Mouse (Mus musculus): ENCODE measurements around the gene Dusp7. TPM values are rescaled to one million over a fixed set of nuclear protein-coding genes. Genes with fewer than 3 reads are reported as not detected.

Dusp7 gene
- total and polyA plus RNA-seq, 3 experiments, result 6.2 to 11.4 (median 8.0) TPM

DNA sequence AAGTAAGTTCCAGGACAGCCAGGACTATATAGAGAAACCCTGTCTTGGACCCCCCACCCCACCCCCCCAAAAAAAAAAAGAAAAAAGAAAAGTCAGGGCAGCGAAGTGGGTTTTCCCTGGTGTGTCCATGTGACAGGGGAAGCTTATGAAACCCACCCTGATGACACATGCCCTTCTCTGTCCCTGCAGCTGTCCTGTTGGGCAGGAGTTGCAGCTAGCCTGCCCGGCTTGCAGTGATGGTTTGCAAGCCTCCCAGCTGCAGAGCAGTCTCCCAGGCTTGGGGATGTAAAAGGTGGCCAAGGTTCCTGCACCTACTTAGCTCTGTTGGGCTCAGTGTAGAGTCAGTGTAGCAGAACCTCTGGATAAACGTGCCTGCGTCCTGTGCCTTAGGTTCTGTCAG is 28.7 kb upstream of the Dusp7 start:
- Histone ChIP-seq H3K27ac (ENCODE audit: insufficient read depth, low read depth) (no peak overlapping the region), H3K4me1 (ENCODE audit: control insufficient read depth in 1 of 2, insufficient read depth in 2 of 2) (peaks cover 0 to 3% of the 10 kb centered on the region in 2 experiments; a peak in 1 of 4 replicates), H3K36me3 (replicated peaks in 1 of 2; ENCODE audit: control insufficient read depth in 1 of 2, insufficient read depth in 1 of 2, low read length in 1 of 2) (peaks cover 0 to 53% of the 10 kb centered on the region in 2 experiments), H3K9me3 (replicated peaks; ENCODE audit: low read length) (no peaks in the 10 kb centered on the region), H3K79me2 (replicated peaks; ENCODE audit: control insufficient read depth, extremely low read depth, insufficient read depth, poor library complexity, severe bottlenecking) (no peaks in the 10 kb centered on the region), H3K4me2 (ENCODE audit: insufficient read depth, low read depth, poor library complexity, severe bottlenecking) (no peak overlapping the region), H3K27me3 (replicated peaks) (no peaks in the 10 kb centered on the region), H3K9ac (ENCODE audit: insufficient read depth, low read depth) (no peak overlapping the region), H3K4me3 (replicated peaks in 1 of 3; ENCODE audit: low read depth in 2 of 3, low read length in 2 of 3, poor library complexity in 1 of 3) (no peak overlapping the region)
- no peak for TF ChIP-seq ELF1 (IDR thresholded peaks at IDR 0.05; ENCODE audit: low read depth, low read length)
- DNase-seq (ENCODE audit: extremely low read depth), result no peak
- in situ Hi-C loops (cut with MboI; ENCODE audit: low pct_ligation_motif_present, low pct_unique_long_range_greater_than_20kb, low sequenced_read_pairs) (no loop called here), dilution Hi-C loops (cut with MboI; ENCODE audit: extremely low pct_ligation_motif_present, extremely low pct_unique_long_range_greater_than_20kb, low sequenced_read_pairs) (no loop called here)

DNA sequence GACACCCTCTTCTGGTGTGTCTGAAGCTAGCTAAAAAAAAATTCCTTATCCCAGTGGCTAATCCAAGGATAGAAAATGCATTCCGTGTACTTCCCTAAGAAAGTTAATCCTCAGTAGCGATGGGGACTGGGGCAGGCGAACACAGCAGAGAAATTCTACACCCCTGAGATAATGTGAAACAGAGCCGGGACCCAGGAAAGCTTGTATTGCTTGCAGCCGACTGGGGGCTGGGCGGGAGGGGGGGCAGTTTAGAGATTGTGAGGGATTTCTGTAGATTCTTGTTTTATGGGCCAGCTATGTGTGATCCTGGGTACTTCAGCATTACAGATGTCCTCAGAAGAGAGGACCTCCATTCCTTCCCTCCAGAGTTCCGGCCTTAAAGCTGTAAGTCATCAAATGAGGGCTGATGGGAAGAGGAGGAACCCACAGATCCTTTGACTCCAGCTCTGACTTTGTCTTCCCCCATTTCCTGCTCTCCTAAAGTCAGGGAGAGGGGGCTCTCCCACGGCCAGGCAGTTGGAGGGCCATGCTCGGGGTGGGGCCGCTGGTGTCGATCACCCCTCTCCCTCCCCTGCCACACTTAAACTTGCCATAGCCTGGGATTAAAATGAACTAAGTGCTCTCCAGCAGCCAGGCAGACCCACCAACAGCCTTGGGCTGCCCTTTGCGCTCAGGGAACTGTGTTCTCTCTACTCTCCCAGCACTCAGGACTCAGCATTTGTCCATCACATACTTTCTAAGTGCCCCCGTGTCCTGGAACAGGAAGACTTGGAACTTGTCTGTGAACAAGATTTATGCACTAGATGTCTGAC is 27.7 kb upstream of the Dusp7 start:
- Histone ChIP-seq H3K79me2 (replicated peaks; ENCODE audit: control insufficient read depth, extremely low read depth, insufficient read depth, poor library complexity, severe bottlenecking) (no peaks in the 10 kb centered on the region), H3K4me1 (ENCODE audit: control insufficient read depth in 1 of 2, insufficient read depth in 2 of 2) (peaks cover 0 to 3% of the 10 kb centered on the region in 2 experiments; a peak in 1 of 4 replicates), H3K9me3 (replicated peaks; ENCODE audit: low read length) (no peaks in the 10 kb centered on the region), H3K4me3 (replicated peaks in 1 of 3; ENCODE audit: low read depth in 2 of 3, low read length in 2 of 3, poor library complexity in 1 of 3) (no peak overlapping the region), H3K27me3 (replicated peaks) (no peaks in the 10 kb centered on the region), H3K27ac (ENCODE audit: insufficient read depth, low read depth) (no peak overlapping the region), H3K9ac (ENCODE audit: insufficient read depth, low read depth) (no peak overlapping the region), H3K4me2 (ENCODE audit: insufficient read depth, low read depth, poor library complexity, severe bottlenecking) (no peak overlapping the region), H3K36me3 (replicated peaks in 1 of 2; ENCODE audit: control insufficient read depth in 1 of 2, insufficient read depth in 1 of 2, low read length in 1 of 2) (peaks cover 0 to 50% of the 10 kb centered on the region in 2 experiments)
- dilution Hi-C loops (cut with MboI; ENCODE audit: extremely low pct_ligation_motif_present, extremely low pct_unique_long_range_greater_than_20kb, low sequenced_read_pairs), result no loop called here
- TF ChIP-seq CHD2 (IDR thresholded peaks at IDR 0.05; ENCODE audit: low read length) (no peak), ETS1 (conservative IDR thresholded peaks at IDR 0.05; ENCODE audit: low read depth, low read length) (no peak), CTCF (conservative IDR thresholded peaks at IDR 0.05 in 1 of 2, IDR thresholded peaks at IDR 0.05 in 1 of 2; ENCODE audit: low read depth in 2 of 2, low read length in 2 of 2) (no peak), IRF4 (IDR thresholded peaks at IDR 0.05; ENCODE audit: low read depth, low read length) (no peak), JUN (IDR thresholded peaks at IDR 0.05; ENCODE audit: insufficient read depth, low read depth, low read length) (no peak), ZMIZ1 (IDR thresholded peaks at IDR 0.05; ENCODE audit: low read depth, low read length) (no peak), EP300 (IDR thresholded peaks at IDR 0.05; ENCODE audit: low read length) (no peak), MAZ (IDR thresholded peaks at IDR 0.05; ENCODE audit: low read depth, low read length) (no peak), KAT2A (IDR thresholded peaks at IDR 0.05; ENCODE audit: insufficient replicate concordance, low read length) (no peak), MAFK (IDR thresholded peaks at IDR 0.05; ENCODE audit: insufficient replicate concordance, low read length) (no peak), MEF2A (IDR thresholded peaks at IDR 0.05; ENCODE audit: borderline replicate concordance, low read depth, low read length) (no peak), CHD1 (IDR thresholded peaks at IDR 0.05; ENCODE audit: low read depth, low read length) (no peak), ZC3H11A (IDR thresholded peaks at IDR 0.05; ENCODE audit: low read depth, low read length) (no peak), E2F4 (IDR thresholded peaks at IDR 0.05; ENCODE audit: insufficient replicate concordance, low read depth, low read length) (no peak), BHLHE40 (IDR thresholded peaks at IDR 0.05; ENCODE audit: low read depth, low read length) (no peak), ZKSCAN1 (IDR thresholded peaks at IDR 0.05; ENCODE audit: borderline replicate concordance, low read depth, low read length) (no peak), MXI1 (IDR thresholded peaks at IDR 0.05; ENCODE audit: low read depth, low read length) (no peak), GABPA (IDR thresholded peaks at IDR 0.05; ENCODE audit: insufficient replicate concordance, low read depth, low read length) (no peak), POLR2AphosphoS2 (IDR thresholded peaks at IDR 0.05; ENCODE audit: low read depth, low read length) (no peak), NRF1 (IDR thresholded peaks at IDR 0.05; ENCODE audit: low read depth, low read length) (no peak)
- DNase-seq (ENCODE audit: extremely low read depth), result no peak
- in situ Hi-C loops (cut with MboI; ENCODE audit: low pct_ligation_motif_present, low pct_unique_long_range_greater_than_20kb, low sequenced_read_pairs), result no loop called here

All from CH12.LX (cell line).